Mouse (Mus musculus) lung, postnatal 0 days (tissue): Measurements from ENCODE around the gene Hbb-y. TPM values are rescaled to one million over a fixed set of nuclear protein-coding genes. Genes with fewer than 3 reads are reported as not detected.

Experiments
- ATAC-seq: fragments of 200-750 bp; cut with Nextera tagmentation; 2 replicates; pipeline ENCODE4 v1.8.0; 2017; ENCODE audit warnings: moderate library complexity
- DNase-seq: peaks from one replicate; pipeline ENCODE4 v3.0.0-alpha.2; 2016; ENCODE audit warnings: low spot score
- H3K27ac ChIP-seq: fragments of 300-500 bp; sonication (generic); 2 replicates; pipeline ENCODE4 v1.5.1; 2014; ENCODE audit warnings: antibody characterized with exemption, mild to moderate bottlenecking, low read length, mixed read lengths
- H3K27me3 ChIP-seq: fragments of 300-500 bp; sonication (generic); replicated peaks from 2 replicates; pipeline ENCODE4 v1.6.1; 2014; ENCODE audit warnings: low read length, mixed read lengths; ENCODE audit not compliant: insufficient read depth
- H3K36me3 ChIP-seq: fragments of 300-500 bp; sonication (generic); 2 replicates; pipeline ENCODE4 v1.6.1; 2014; ENCODE audit warnings: low read length, mixed read lengths; ENCODE audit not compliant: insufficient read depth
- H3K4me1 ChIP-seq: fragments of 300-500 bp; sonication (generic); 2 replicates; pipeline ENCODE4 v1.6.1; 2014; ENCODE audit warnings: antibody characterized with exemption, low read depth, low read length, mixed read lengths; ENCODE audit not compliant: insufficient read depth
- H3K4me2 ChIP-seq: fragments of 300-500 bp; sonication (generic); replicated peaks from 2 replicates; pipeline ENCODE4 v1.6.1; 2014; ENCODE audit warnings: low read depth, mild to moderate bottlenecking, low read length, moderate library complexity, mixed read lengths
- H3K4me3 ChIP-seq: fragments of 300-500 bp; sonication (generic); 2 replicates; pipeline ENCODE4 v1.5.1; 2014; ENCODE audit warnings: low read depth, low read length
- H3K9ac ChIP-seq: fragments of 300-500 bp; sonication (generic); replicated peaks from 2 replicates; pipeline ENCODE4 v1.6.1; 2014; ENCODE audit warnings: low read depth, mild to moderate bottlenecking
- H3K9me3 ChIP-seq: fragments of 300-500 bp; sonication (generic); 2 replicates; pipeline ENCODE4 v1.6.1; 2016; ENCODE audit warnings: low read length, mixed read lengths
- CTCF ChIP-seq: IDR thresholded peaks from 2 replicates; pipeline ENCODE4 v1.5.1; 2016; ENCODE audit warnings: antibody characterized with exemption, mild to moderate bottlenecking
- EP300 ChIP-seq: IDR thresholded peaks from 2 replicates; pipeline ENCODE4 v1.6.1; 2016; ENCODE audit warnings: antibody characterized with exemption, mild to moderate bottlenecking, control low read depth
- WGBS: fragments of 180-500 bp; shearing (Covaris S2); extraction: QIAGEN DNeasy Blood & Tissue Kit; methylation state at CpG from one replicate; pipeline ENCODE4 v1.1.7; 2014; 5-methylcytosine and 5-hydroxymethylcytosine counted together
- polyA plus RNA-seq: library from polyadenylated mRNA; unstranded; fragments of >200 nt; fragmentation: Nextera tagmentation; extraction: Ambion mirVana; gene quantifications from 2 replicates; pipeline ENCODE4 v1.2.1, GENCODE M21; 2015

Gene Hbb-y
- polyA plus RNA-seq, 1 experiment from 2014 or later, result 11.4 TPM

DNA sequence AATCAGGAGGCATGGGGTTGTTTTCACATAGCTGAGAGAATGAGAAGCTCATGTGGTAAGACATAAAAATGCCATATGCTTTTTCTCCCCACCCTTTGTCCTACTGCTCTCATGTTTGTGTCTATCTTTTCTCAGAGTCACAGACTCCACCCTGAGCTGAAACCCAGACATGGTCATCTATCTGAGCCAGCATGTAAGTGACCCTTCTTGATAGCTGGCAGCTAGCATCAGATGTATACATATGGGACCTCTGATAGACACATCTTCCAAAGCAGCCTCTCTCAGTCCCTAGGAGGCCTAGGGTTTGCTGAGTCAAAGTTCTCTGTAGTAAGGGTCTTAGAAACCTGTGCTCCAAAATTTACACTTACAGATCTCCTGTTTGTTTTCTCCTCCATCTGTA, 12.7 kb upstream of the Hbb-y start:
- Histone ChIP-seq H3K9ac (no peak overlapping the region), H3K4me1 (no peaks in the 10 kb centered on the region), H3K4me2 (no peak overlapping the region), H3K4me3 (no peak overlapping the region), H3K27me3 (no peaks in the 10 kb centered on the region), H3K9me3 (no peaks in the 10 kb centered on the region), H3K27ac (no peak overlapping the region), H3K36me3 (no peaks in the 10 kb centered on the region)
- TF ChIP-seq EP300, result no peak
- no peak for TF ChIP-seq CTCF
- DNase-seq (no peak), ATAC-seq (no peak)

DNA sequence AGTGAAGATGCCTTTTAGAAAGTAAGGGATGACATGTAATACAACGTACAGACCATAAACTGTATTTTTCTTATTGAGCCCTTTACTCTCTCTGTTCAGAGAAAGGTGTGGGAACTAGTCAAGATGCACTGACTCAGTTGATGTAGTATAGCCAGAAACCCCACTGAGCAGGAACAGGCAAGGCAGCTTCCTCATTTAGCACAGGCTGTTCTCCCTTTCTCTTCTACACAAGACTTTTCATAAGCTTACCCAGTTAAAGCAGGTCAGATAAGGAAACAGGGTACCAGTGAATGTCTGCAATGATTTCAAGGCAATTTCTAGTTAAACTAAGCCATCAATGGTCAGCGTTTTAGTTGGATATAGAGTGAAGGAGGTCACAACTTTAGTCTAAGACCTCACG, 8.5 kb upstream of the Hbb-y start:
- Histone ChIP-seq H3K4me1 (no peaks in the 10 kb centered on the region), H3K4me3 (no peak overlapping the region), H3K27ac (no peak overlapping the region), H3K27me3 (no peaks in the 10 kb centered on the region), H3K9me3 (no peaks in the 10 kb centered on the region), H3K36me3 (no peaks in the 10 kb centered on the region), H3K9ac (no peak overlapping the region), H3K4me2 (no peak overlapping the region)
- TF ChIP-seq EP300 (no peak), CTCF (no peak)
- DNase-seq (no peak), ATAC-seq (no peak)
- WGBS, result 65% methylated on average over 3 of the region's 3 CpGs

DNA sequence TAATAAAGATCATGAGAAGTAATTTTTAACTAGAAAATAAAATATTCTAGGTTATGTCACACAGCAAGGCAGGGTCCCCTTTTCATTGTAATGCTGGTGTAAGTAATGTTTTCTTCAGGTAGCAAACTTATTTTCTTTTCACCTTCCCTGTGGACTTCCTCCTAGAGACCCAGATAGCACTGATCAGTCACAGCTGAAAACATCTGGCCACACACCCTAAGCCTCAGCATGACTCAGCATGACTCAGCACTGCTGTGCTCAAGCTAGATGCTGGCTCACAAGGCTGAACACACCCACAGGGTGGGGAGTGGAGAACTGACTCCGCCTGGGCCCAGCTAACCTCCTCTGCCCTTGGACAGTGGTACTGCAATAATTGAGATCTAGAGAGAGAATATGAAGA, 7.8 kb upstream of the Hbb-y start:
- WGBS, result 34% methylated on average over 1 of the region's 1 CpGs
- H3K36me3 ChIP-seq, result no peaks in the 10 kb centered on the region
- no peak overlapping the region for H3K27ac ChIP-seq
- no peaks in the 10 kb centered on the region for H3K27me3 ChIP-seq
- no peak overlapping the region for H3K9ac ChIP-seq
- no peak for TF ChIP-seq CTCF
- no peak for TF ChIP-seq EP300
- H3K9me3 ChIP-seq, result no peaks in the 10 kb centered on the region
- peak; percentile 80 for ATAC-seq
- H3K4me1 ChIP-seq, result no peaks in the 10 kb centered on the region
- no peak overlapping the region for H3K4me2 ChIP-seq
- DNase-seq, result peak; percentile 22
- H3K4me3 ChIP-seq, result no peak overlapping the region

DNA sequence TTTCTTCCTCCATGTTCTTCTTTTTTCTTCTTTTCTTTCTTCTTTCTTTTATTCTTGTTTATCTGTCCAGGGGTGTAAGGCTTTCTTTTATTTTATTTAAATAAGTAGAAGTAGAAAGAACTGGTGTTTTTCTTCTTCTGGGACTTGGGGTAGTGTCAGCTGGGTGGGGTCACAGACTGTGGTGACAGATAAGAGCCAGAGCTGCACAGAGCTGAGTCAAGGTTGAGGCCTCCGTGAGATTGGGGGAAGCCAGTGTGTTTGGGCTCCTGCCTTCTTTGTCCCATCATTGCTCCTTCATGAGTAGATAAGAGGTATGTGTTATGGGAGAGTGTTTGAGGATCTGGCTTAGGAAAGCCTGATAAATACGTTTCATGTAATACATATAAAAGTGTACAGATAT, 6.1 kb upstream of the Hbb-y start:
- 33% methylated on average over 2 of the region's 2 CpGs for WGBS
- H3K36me3 ChIP-seq, result no peaks in the 10 kb centered on the region
- ATAC-seq (0 out of 2 replicates have a peak, but pooled peaks have one; percentile 43), DNase-seq (no peak)
- no peaks in the 10 kb centered on the region for H3K27me3 ChIP-seq
- H3K9ac ChIP-seq, result no peak overlapping the region
- H3K4me1 ChIP-seq, result no peaks in the 10 kb centered on the region
- H3K4me2 ChIP-seq, result no peak overlapping the region
- H3K4me3 ChIP-seq, result no peak overlapping the region
- H3K27ac ChIP-seq, result no peak overlapping the region
- no peaks in the 10 kb centered on the region for H3K9me3 ChIP-seq
- TF ChIP-seq CTCF (no peak), EP300 (no peak)

DNA sequence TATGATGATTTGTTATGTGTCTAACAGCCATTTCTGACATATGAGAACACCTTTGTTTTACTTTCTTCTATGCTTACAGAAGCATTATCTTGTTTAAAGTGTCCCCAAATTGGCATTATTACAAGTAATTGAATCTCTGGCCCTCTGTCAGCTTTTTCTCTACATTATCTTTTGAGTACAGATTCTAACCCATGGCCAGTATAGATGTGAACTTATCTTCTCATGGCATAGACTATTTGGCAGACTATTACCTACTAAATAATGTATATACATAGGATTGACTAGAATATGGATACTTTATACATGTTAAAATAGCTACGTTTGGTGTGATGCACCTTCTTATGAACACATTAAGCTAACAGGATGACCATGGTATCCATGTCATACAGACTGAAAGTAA, 1.7 kb upstream of the Hbb-y start:
- DNase-seq (no peak), ATAC-seq (no peak)
- no peak overlapping the region for H3K9ac ChIP-seq
- no peaks in the 10 kb centered on the region for H3K9me3 ChIP-seq
- H3K36me3 ChIP-seq, result no peaks in the 10 kb centered on the region
- WGBS, result 42% methylated on average over 1 of the region's 1 CpGs
- no peak overlapping the region for H3K27ac ChIP-seq
- no peak overlapping the region for H3K4me3 ChIP-seq
- no peak overlapping the region for H3K4me2 ChIP-seq
- TF ChIP-seq CTCF, result no peak
- no peak for TF ChIP-seq EP300
- H3K27me3 ChIP-seq, result no peaks in the 10 kb centered on the region
- H3K4me1 ChIP-seq, result no peaks in the 10 kb centered on the region

DNA sequence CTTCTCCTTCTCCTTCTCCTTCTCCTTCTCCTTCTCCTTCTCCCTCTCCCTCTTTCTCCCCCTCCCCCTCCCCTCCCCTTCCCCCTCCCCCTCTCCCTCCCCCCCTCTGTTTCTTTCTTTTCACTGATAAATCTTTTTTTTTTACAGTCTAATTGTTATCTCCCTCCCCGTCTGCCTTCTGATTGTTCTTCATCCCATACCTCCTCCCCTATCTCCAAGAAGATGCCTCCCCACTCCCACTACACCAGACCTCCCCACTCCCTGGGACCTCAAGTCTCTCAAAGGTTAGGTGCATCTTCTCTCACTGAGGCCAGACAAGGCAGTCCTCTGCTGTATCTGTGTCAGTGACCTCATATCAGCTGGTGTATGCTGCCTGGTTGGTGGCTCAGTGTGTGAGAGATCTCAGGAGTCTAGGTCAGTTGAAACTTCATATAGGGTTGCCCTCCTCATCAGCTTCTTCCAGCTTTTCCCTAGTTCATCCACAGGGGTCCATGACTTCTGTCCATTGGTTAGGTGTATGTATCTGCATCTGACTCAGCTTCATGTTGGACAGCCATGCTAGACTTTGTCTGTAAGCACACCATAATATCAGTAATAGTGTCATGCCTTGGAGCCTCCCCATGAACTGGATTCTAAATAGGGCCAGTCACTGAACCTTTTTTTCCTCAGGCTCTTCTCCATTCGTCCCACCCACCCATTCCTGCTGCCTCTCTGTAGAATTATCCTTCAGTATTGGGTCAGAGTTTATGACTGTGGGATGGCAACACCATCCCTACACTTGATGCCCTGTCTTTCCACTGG, 8.3 kb downstream of the Hbb-y start:
- no peak for ATAC-seq
- Histone ChIP-seq H3K4me1 (no peaks in the 10 kb centered on the region), H3K9ac (no peak overlapping the region), H3K27me3 (no peaks in the 10 kb centered on the region), H3K27ac (no peak overlapping the region), H3K4me3 (no peak overlapping the region), H3K4me2 (no peak overlapping the region), H3K36me3 (no peaks in the 10 kb centered on the region), H3K9me3 (no peaks in the 10 kb centered on the region)
- DNase-seq, result no peak
- no peak for TF ChIP-seq EP300
- TF ChIP-seq CTCF, result no peak
- 29% methylated on average over 2 of the region's 2 CpGs for WGBS
